Mouse (Mus musculus) CD8-positive naive resting alpha-beta T cell, adult 2 months (primary cell): ENCODE measurements around the gene Defb20.
A peak's percentile ranks its signal among the peaks of the same experiment; 100 is the strongest.
"Not testable (repeated sequence)": the region's sequence is repeated elsewhere in the genome, so short reads cannot be mapped to it uniquely, and the experiment has no call there.

Experiments used
- DNase-seq, 2 experiments: peaks; one replicate each; pipeline ENCODE4 v3.0.0; 2022; ENCODE audit warnings: low read depth in 2 of 2, low spot score in 2 of 2

Gene Defb20

DNA sequence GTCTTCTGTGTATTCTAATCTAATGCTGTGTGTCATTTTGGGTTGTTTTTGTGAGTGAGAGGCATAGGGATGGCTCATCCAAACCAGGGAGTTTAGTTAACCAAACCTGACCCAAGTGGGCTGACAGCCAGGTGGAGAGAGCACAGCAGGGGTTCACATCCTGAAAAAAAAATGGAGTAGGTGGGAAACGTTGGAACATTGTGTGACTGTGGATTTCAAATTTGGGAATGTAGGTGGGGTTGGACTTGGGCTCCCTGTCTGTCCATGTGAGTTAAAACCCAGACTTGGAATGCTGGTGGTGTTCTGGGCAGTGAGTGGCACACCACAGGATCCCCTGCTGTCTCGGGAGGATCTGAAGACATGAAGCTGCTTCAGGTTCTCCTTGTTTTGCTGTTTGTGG lies at the start of gene Defb20:
Defb20 (plus strand) TSS at position 301 of the 400 bp plus-strand sequence.
- no peak for DNase-seq

DNA sequence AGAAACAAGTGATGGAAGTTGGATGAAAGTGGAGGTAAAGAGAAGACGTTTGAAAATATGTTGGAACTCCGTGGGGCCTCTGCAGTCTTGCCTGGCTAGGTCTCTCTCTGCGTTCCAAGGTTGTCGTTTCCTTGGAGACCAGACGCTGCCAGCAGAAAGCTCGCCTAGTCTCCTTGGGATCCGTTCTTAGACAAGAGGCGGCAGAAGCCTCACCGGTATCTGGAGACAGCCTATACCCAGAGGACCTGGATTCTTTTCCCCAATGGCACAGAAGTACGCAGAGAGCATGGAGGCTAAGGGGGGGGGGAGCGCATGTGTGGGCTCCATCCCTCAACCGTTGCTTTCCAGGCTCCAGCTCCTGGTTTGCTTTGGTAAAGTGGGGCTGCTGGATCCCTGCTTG lies 49.4 kb upstream of the Defb20 start:
- no peak for DNase-seq

GRCm38 (mm10) chr2:152428481-152428880 lies 48.4 kb upstream of the Defb20 start:
- not testable (repeated sequence) for DNase-seq

GRCm38 (mm10) chr2:152436405-152436901 lies 40.4 kb upstream of the Defb20 start:
- DNase-seq = no peak

GRCm38 (mm10) chr2:152436983-152437860 lies 39.6 kb upstream of the Defb20 start:
- peak; percentile 69 to 78 for DNase-seq

DNA sequence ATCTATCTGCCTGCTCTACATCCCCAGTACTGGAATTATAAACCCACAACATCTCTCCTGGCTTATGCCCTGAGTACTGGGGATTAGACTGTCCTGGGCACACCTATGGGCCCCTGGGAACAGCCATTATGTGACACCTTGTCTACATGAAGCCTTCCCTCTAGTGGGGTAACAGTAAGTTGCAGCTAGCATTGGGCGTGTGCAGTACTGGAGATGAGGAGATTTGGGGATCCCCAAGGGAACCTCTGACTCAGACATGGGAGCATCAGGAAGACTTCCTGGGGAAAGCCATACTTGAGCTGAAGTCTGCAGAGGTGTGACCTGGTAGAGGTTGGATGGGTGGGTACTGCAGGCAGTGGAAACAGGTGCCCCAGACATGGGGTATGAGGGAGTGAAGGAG lies 37.9 kb upstream of the Defb20 start:
- no peak for DNase-seq

DNA sequence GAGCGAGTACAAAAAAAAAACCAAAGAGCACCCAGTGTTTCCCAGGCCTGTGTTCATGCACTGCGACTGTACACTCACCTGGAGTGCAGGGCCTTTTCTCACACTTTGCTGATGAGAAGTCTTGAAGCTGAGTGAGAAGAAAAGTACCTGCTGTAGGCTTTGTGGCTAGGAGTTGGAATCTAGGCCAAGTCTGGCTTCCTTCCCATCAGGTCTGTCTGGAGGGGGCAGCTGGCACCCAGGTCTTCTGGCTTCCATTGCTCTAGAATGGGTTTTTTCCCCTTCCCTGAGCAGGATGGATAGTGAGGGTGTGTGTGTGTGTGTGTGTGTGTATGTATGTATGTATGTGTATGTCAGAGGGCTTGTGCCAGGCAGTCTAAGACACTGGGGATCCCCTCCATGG lies 37.0 kb upstream of the Defb20 start:
- DNase-seq = no peak

GRCm38 (mm10) chr2:152442322-152442721 lies 34.5 kb upstream of the Defb20 start:
- DNase-seq = no peak

DNA sequence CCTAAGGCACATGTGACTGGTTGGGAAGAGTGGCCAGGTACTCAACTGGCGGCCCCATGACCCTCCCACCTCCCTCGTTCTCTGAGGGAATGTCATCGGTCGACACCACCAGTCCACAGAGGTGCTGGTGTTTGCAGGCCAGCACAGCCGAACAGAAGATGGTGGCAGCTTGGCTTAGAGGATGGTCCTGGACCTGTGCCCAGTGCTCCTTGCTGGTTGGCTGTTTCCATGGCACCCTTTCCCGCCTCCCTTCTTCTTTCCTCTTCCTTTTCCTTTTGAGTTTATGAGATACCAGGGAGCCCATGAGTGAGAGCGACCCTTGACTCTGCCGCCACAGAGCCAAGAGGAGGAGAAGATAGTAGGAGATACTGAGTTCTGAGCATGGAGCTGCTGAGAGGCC lies 33.6 kb upstream of the Defb20 start:
- no peak for DNase-seq

DNA sequence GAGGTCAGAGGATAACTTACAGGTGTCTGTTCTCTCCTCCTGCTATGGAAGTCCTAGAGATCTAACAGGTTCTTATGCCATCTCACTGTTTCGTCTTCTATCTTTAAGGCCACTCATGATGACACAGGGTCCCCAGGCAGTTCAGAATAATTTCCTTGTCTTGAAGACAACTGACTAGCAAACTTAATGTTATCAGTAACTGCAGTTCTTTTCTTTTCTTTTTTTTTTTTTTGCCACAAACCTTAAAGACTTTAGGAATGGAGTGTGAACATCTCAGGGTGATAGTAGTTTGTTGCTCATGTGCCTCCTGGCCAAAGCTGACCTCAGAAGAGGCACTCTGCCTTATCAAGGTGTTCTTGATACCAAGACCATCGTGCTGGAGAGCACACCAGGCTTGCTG lies 30.2 kb upstream of the Defb20 start:
- DNase-seq = no peak

DNA sequence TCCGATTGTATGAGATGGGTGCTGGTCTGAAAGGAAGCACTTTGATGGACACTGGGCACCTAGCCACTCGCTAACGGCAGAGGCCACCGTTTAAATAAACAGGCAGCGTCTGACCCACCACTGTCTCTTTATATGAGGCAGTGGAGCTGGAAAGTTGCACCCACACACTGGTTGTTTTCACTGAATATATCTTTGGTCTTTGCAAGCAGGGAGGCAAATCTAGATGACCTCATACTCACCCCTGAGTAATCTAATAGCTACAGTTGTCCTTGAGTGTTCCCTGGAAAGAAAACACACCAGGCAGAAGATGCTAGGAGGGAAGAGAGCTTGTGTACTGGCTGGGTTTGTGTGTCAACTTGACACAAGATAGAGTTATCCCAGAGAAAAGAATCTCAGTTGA lies 29.4 kb upstream of the Defb20 start:
- DNase-seq = no peak

GRCm38 (mm10) chr2:152450241-152450640 lies 26.6 kb upstream of the Defb20 start:
- peak in 1 of 2 experiments; percentile 20 for DNase-seq

GRCm38 (mm10) chr2:152452101-152452781 lies 24.6 kb upstream of the Defb20 start:
- DNase-seq = no peak

- DNase-seq = no peak
These were observed 17.6 kb upstream of the Defb20 start for GRCm38 (mm10) chr2:152459241-152459640.

- DNase-seq = no peak
These were observed 12.2 kb upstream of the Defb20 start, which contains the start of gene Defb23 for GRCm38 (mm10) chr2:152464570-152465150. Gene Defb23 (minus strand): TSS chr2:152464620.

DNA sequence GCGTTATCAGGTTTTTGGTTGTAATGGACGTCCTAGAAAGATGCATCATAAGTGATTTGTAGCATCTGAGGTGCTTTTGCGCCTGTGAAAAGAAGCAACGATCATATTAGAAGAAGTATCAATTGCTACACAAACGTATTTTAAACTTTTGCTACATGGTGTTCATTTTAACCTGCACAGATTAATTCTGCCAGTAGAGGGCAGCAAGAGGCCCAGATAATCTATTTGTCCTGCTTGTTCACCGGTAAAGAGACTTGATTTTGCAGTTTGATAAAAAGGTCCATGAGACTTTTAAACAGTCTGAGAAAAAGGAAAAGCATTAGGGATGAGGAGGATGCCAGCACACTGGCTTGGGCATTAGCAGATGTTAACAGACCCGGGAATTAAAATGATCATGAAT lies 5.9 kb upstream of the Defb20 start:
- DNase-seq = peak in 1 of 2 experiments; percentile 26

GRCm38 (mm10) chr2:152472434-152472833 lies 4.4 kb upstream of the Defb20 start:
- no peak for DNase-seq

DNA sequence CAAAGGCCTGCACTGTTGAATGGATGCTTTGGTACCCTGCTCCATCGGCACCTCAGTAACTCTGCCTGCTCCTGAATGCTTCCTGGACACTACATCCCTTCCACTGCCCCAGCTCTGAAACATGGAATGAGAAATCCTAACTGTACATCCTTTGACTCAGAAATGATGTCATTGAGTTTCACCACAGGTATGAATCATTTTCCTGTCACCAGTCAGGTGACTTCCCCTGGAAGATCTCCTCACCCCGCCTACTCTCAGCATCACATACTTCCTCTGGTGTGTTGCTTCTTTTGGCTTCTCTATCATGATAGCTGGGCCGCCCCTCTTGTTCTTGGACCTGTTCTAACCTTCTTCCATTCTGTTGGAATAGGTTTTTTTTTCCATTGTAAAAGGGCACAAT lies 4.0 kb downstream of the Defb20 start:
- no peak for DNase-seq

GRCm38 (mm10) chr2:152481726-152482125 lies 4.9 kb downstream of the Defb20 start:
- no peak for DNase-seq

DNA sequence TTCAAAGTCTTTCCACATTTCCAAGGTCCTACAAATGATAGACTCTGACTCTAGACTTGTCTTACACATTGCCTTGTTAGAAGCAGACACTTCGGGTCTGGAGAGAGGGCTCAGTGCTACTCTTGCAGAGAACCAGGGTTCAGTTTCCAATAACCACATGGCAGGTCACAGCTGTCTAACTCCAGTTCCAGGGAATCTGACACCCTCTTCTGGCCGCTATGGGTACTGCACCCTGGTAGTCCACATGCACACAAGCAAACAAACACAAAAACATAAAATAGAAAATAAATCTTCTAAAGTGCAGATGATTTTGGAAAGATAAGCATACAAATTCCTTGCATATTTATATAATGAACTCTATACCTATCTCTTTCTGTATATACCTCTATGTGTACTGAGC lies 10.2 kb downstream of the Defb20 start:
- no peak for DNase-seq

GRCm38 (mm10) chr2:152490038-152490437 lies 13.2 kb downstream of the Defb20 start, which contains the start of gene Defb22:
Gene Defb22 (minus strand): TSS chr2:152490138.
- no peak for DNase-seq

- DNase-seq = no peak
These were observed 16.3 kb downstream of the Defb20 start for GRCm38 (mm10) chr2:152493151-152493550.
